Mouse (Mus musculus) kidney, adult 2 months (tissue): Measurements from ENCODE around the gene Olfr1264. TPM values are rescaled to one million over a fixed set of nuclear protein-coding genes. Genes with fewer than 3 reads are reported as not detected.

Experiments used
- DNase-seq: peaks from one replicate; pipeline ENCODE4 v3.0.0; 2021
- H3K27ac ChIP-seq: fragments of 200-500 bp; 2 replicates; pipeline ENCODE4 v1.5.1; 2012; ENCODE audit warnings: low read depth, low read length, control low read depth, inconsistent platforms; ENCODE audit not compliant: insufficient read depth
- H3K27me3 ChIP-seq: fragments of 200-500 bp; replicated peaks from 2 replicates; pipeline ENCODE4 v1.6.1; 2012; ENCODE audit warnings: mild to moderate bottlenecking, moderate library complexity, low read length, inconsistent platforms; ENCODE audit not compliant: control insufficient read depth, insufficient read depth
- H3K36me3 ChIP-seq: fragments of 200-500 bp; 2 replicates; pipeline ENCODE4 v1.6.1; 2012; ENCODE audit warnings: mild to moderate bottlenecking, moderate library complexity, low read length, inconsistent platforms; ENCODE audit not compliant: control insufficient read depth, insufficient read depth
- H3K4me1 ChIP-seq: fragments of 200-500 bp; 2 replicates; pipeline ENCODE4 v1.6.1; 2011; ENCODE audit warnings: low read length; ENCODE audit not compliant: control insufficient read depth, insufficient read depth
- H3K4me3 ChIP-seq: fragments of 200-500 bp; 2 replicates; pipeline ENCODE4 v1.5.1; 2011; ENCODE audit warnings: mild to moderate bottlenecking, low read depth, low read length, control low read depth; ENCODE audit not compliant: insufficient read depth
- CTCF ChIP-seq: fragments of 200-500 bp; conservative IDR thresholded peaks from 2 replicates; pipeline ENCODE4 v1.5.1; 2011; ENCODE audit warnings: low read depth, mild to moderate bottlenecking, control low read depth, low read length, moderate library complexity, mixed read lengths; ENCODE audit not compliant: insufficient read depth, insufficient read length
- POLR2A ChIP-seq: fragments of 200-500 bp; IDR thresholded peaks from one replicate; pipeline ENCODE4 v1.6.1; 2011; ENCODE audit warnings: low read depth, low read length, control low read depth
- WGBS: fragments of 180-500 bp; shearing (Covaris S2); methylation state at CpG from one replicate; pipeline ENCODE4 v1.1.7; 2018; 5-methylcytosine and 5-hydroxymethylcytosine counted together
- polyA plus RNA-seq: library from polyadenylated mRNA; depleted of rRNA; stranded (reverse); fragments of >200 nt; gene quantifications from 2 replicates; pipeline ENCODE4 v1.2.3, GENCODE M21; 2012; rRNA removed

The Olfr1264 gene
- not detected in 2 replicates for polyA plus RNA-seq

GRCm38 (mm10) chr2:90025477-90025876 is at the start of gene Olfr1264:
Olfr1264 (minus strand) TSS chr2:90025577.
- H3K4me1 ChIP-seq: no peaks in the 10 kb centered on the region
- 54% methylated on average over 2 of the region's 2 CpGs for WGBS
- no peak within 1 kb of the TSS for H3K4me3 ChIP-seq
- H3K27ac ChIP-seq: no peak within 1 kb of the TSS
- no peak for DNase-seq
- TF ChIP-seq POLR2A (no peak), CTCF (no peak)
- H3K27me3 ChIP-seq: no peaks in the 10 kb centered on the region
- no peaks in the 10 kb centered on the region for H3K36me3 ChIP-seq

GRCm38 (mm10) chr2:90070065-90070464 is 44.7 kb upstream of the Olfr1264 start:
- 48% methylated on average over 2 of the region's 2 CpGs for WGBS
- no peak for DNase-seq
- TF ChIP-seq CTCF: no peak
- TF ChIP-seq POLR2A: no peak
- H3K27ac ChIP-seq: no peak overlapping the region
- H3K27me3 ChIP-seq: no peaks in the 10 kb centered on the region
- H3K4me1 ChIP-seq: no peaks in the 10 kb centered on the region
- no peak overlapping the region for H3K4me3 ChIP-seq
- no peaks in the 10 kb centered on the region for H3K36me3 ChIP-seq

- Histone ChIP-seq H3K4me3 (no peak within 1 kb of the TSS), H3K36me3 (no peaks in the 10 kb centered on the region), H3K27me3 (no peaks in the 10 kb centered on the region), H3K4me1 (no peaks in the 10 kb centered on the region), H3K27ac (no peak within 1 kb of the TSS)
- DNase-seq: no peak
- TF ChIP-seq CTCF (no peak), POLR2A (no peak)
Observed at GRCm38 (mm10) chr2:90063494-90063893, 38.1 kb upstream of the Olfr1264 start, which contains the start of gene Olfr140. Olfr140 (minus strand) TSS chr2:90063594.

GRCm38 (mm10) chr2:90035037-90035436 is 9.7 kb upstream of the Olfr1264 start, which contains the start of gene Olfr1265:
Olfr1265 (plus strand) TSS chr2:90035337.
- no peak within 1 kb of the TSS for H3K4me3 ChIP-seq
- no peaks in the 10 kb centered on the region for H3K27me3 ChIP-seq
- no peaks in the 10 kb centered on the region for H3K36me3 ChIP-seq
- no peak for DNase-seq
- TF ChIP-seq POLR2A (no peak), CTCF (no peak)
- H3K4me1 ChIP-seq: no peaks in the 10 kb centered on the region
- no peak within 1 kb of the TSS for H3K27ac ChIP-seq

- no peak for TF ChIP-seq CTCF
- 63% methylated on average over 2 of the region's 2 CpGs for WGBS
- H3K27ac ChIP-seq: no peak within 1 kb of the TSS
- no peak for DNase-seq
- H3K27me3 ChIP-seq: no peaks in the 10 kb centered on the region
- no peak within 1 kb of the TSS for H3K4me3 ChIP-seq
- no peaks in the 10 kb centered on the region for H3K4me1 ChIP-seq
- no peaks in the 10 kb centered on the region for H3K36me3 ChIP-seq
Observed at GRCm38 (mm10) chr2:90011831-90012230, 13.5 kb downstream of the Olfr1264 start, which contains the start of gene Olfr1263. Olfr1263 (plus strand) TSS chr2:90012131.

- no peak for DNase-seq
- TF ChIP-seq POLR2A (no peak), CTCF (no peak)
- no peaks in the 10 kb centered on the region for H3K36me3 ChIP-seq
Observed at GRCm38 (mm10) chr2:89999845-90000244, 25.5 kb downstream of the Olfr1264 start, which contains the start of gene Olfr1262. Olfr1262 (plus strand) TSS chr2:90000145.

GRCm38 (mm10) chr2:89990921-89991320 is 34.5 kb downstream of the Olfr1264 start, which contains the start of gene Olfr1261:
Olfr1261 (plus strand) TSS chr2:89991221.
- Histone ChIP-seq H3K27me3 (no peaks in the 10 kb centered on the region), H3K27ac (no peak within 1 kb of the TSS), H3K4me3 (no peak within 1 kb of the TSS), H3K4me1 (no peaks in the 10 kb centered on the region), H3K36me3 (no peaks in the 10 kb centered on the region)
- no peak for DNase-seq
- TF ChIP-seq POLR2A: no peak
- no peak for TF ChIP-seq CTCF

More at GRCm38 (mm10) chr2:89999845-90000244, 25.5 kb downstream of the Olfr1264 start, which contains the start of gene Olfr1262:
- Histone ChIP-seq H3K27me3 (no peaks in the 10 kb centered on the region), H3K27ac (no peak within 1 kb of the TSS), H3K4me1 (no peaks in the 10 kb centered on the region), H3K4me3 (no peak within 1 kb of the TSS)
